Mouse (Mus musculus): Measurements from ENCODE around the gene Klrg2. TPM values are rescaled to one million over a fixed set of nuclear protein-coding genes. Genes with fewer than 3 reads are reported as not detected.

The Klrg2 gene
- polyA plus RNA-seq, 1 experiment from 2014 or later: 0.24 TPM

DNA sequence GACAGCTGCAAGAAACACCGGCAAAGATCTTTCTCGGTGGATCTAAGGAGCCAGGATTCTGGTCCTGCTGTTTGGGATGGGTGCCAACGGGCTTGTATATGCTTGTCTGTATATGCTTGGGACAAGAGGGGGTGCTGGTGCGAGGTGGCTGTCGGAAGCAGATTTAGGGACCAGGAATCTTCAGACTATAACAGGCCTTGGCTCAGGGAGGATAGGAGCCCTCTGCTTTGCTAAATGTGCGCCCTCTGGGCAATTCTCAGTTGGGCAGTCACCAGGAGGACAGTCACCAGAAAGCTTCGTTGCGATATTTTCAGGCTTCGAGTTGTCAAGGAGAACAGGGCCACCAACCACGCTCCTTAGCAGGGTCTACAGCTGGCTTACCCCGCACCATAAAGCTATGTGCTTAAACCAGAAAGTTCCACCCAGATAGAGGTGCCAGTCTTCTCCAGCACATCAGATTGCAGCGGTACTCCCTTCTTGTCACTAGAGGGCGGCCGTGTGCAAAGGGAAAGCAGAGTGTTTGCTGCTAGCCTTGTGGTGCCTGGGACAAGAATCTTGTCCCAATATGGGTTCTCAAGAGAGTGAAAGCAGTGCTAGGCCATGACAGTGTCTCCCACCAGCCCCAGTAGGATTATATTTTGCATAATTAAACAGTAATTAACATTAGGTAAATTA is 13.4 kb upstream of the Klrg2 start:
- peak; percentile 64; the same call in 1 of the 2 replicates for ATAC-seq (ENCODE audit: borderline replicate concordance, extremely low read depth, low FRiP score, low TSS enrichment)
- Histone ChIP-seq H3K9me3 (no peaks in the 10 kb centered on the region), H3K4me1 (no peaks in the 10 kb centered on the region), H3K27ac (no peak overlapping the region), H3K27me3 (0 out of 2 replicates have a peak, but pooled peaks cover 4% of the 10 kb centered on the region), H3K36me3 (no peaks in the 10 kb centered on the region), H3K4me2 (no peak overlapping the region), H3K9ac (no peak overlapping the region), H3K4me3 (no peak overlapping the region)
- WGBS: 37% methylated on average over 14 of the region's 14 CpGs

DNA sequence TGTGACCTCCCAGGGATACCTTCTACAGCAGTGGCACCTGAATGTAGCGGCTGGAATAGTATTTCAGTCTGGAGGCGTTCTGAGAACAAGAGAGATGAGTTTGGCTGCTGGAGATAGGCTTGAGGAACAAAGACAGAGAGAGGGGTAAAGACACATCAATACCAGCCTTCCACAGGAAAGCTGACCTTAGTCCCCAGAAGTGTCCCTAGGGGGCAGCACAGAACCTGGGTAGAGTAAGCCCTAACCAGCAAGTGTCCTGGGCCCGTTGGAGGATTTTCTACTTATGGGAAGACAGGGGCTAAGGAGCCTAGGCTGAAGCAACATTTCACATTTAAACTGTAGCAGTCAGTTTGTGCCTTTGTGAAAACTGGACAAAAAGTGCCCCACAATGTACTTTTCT is 12.5 kb upstream of the Klrg2 start:
- Histone ChIP-seq H3K4me1 (no peaks in the 10 kb centered on the region), H3K9ac (no peak overlapping the region), H3K27me3 (0 out of 2 replicates have a peak, but pooled peaks cover 4% of the 10 kb centered on the region), H3K9me3 (no peaks in the 10 kb centered on the region), H3K4me3 (no peak overlapping the region), H3K4me2 (no peak overlapping the region), H3K36me3 (no peaks in the 10 kb centered on the region), H3K27ac (no peak overlapping the region)
- no peak for ATAC-seq (ENCODE audit: borderline replicate concordance, extremely low read depth, low FRiP score, low TSS enrichment)
- 72% methylated on average over 3 of the region's 3 CpGs for WGBS

DNA sequence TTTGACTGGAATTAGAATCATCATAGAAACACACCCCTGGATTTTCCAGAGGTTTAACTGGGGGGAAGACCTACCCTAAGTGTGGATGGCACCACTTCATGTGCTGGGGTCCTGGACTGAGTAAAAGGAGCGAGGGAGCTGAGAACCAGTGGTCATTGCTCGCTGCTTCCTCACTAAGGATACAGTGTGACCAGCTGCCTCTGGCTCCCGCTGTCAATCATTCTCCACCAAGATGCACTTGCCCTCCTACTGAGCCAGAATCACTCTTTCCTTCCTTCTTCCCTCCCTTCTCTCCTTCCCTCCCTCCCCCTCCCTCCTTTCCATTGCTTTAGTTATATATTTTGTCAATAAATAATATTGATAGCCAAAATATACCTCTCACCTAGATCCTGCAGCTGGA is 6.0 kb upstream of the Klrg2 start:
- Histone ChIP-seq H3K36me3 (no peaks in the 10 kb centered on the region), H3K9me3 (no peaks in the 10 kb centered on the region), H3K27ac (no peak overlapping the region), H3K9ac (no peak overlapping the region), H3K27me3 (peaks cover 53% of the 10 kb centered on the region), H3K4me2 (no peak overlapping the region), H3K4me1 (no peaks in the 10 kb centered on the region), H3K4me3 (no peak overlapping the region)
- no peak for ATAC-seq (ENCODE audit: borderline replicate concordance, extremely low read depth, low FRiP score, low TSS enrichment)
- 73% methylated on average over 3 of the region's 3 CpGs for WGBS

DNA sequence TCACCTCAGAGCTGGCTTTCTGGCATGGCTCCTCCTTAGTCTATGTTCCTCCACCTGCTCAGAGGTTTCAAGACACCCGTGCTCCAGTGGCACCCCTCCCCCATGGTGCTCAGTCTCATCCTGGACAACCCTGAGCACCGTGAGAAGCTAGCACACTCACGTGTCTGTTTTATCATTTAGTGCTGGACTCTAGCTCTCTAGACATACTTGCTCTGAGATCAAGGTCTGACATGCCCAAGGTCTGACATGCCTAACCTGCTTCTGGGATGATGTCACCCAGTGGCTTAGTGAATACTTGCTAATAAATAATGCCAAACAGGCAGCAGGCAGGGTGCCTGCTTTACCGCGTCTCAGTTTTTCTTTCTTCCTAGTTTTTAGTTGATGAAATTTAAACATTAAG is 5.6 kb upstream of the Klrg2 start:
- H3K4me2 ChIP-seq: no peak overlapping the region
- H3K4me1 ChIP-seq: peaks cover under 1% of the 10 kb centered on the region; the same call in 1 of the 2 replicates
- 48% methylated on average over 5 of the region's 5 CpGs for WGBS
- H3K27ac ChIP-seq: no peak overlapping the region
- H3K9ac ChIP-seq: no peak overlapping the region
- H3K9me3 ChIP-seq: no peaks in the 10 kb centered on the region
- no peak for ATAC-seq (ENCODE audit: borderline replicate concordance, extremely low read depth, low FRiP score, low TSS enrichment)
- no peak overlapping the region for H3K4me3 ChIP-seq
- peaks cover 58% of the 10 kb centered on the region for H3K27me3 ChIP-seq
- no peaks in the 10 kb centered on the region for H3K36me3 ChIP-seq

DNA sequence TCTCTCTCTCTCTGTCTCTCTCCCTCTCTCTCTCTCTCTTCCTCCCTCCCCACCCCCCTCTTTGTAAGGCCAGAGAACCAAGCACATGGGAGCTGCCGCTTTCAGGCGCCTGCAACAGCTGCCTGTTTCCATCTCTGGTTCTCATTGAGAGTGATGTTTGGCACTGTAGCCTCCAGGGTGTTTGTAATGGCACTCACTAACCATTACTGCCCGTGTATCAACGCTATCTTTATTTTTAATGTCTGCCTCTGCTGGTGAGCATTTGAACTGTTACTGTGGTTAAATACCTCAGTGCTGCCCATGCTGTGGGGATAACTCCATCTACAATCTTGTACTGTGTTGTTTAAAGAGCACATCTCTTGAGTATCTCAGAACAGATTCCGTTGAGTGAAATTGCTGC is 4.6 kb upstream of the Klrg2 start:
- 54% methylated on average over 5 of the region's 5 CpGs for WGBS

DNA sequence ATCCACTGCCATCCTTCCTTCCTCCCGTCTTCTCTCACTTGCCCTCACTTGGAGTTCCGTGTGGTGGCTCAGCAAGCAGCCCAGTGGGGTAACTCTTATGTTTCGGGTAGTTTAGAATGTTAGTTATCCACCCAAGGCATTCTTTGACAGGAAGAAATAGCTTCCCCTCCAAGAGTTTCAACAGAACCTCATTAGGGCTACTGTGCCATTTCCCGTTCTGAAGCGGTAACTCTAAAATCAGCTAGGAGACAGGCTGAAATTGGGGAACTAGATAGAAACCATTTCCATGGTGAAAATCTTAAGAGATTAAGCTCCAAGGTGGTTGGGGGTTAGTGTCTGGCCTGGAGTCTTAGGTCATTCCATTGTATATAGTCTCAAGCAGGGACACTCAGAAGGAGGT is 4.2 kb upstream of the Klrg2 start:
- Histone ChIP-seq H3K27me3 (peaks cover 71% of the 10 kb centered on the region), H3K4me3 (no peak overlapping the region), H3K27ac (no peak overlapping the region), H3K4me1 (peaks cover 14% of the 10 kb centered on the region), H3K36me3 (no peaks in the 10 kb centered on the region), H3K9ac (no peak overlapping the region), H3K4me2 (no peak overlapping the region), H3K9me3 (no peaks in the 10 kb centered on the region)
- WGBS: 53% methylated on average over 5 of the region's 5 CpGs
- no peak for ATAC-seq (ENCODE audit: borderline replicate concordance, extremely low read depth, low FRiP score, low TSS enrichment)

More for the DNA sequence above, 4.6 kb upstream of the Klrg2 start:
- no peak overlapping the region for H3K9ac ChIP-seq
- no peak overlapping the region for H3K27ac ChIP-seq
- no peaks in the 10 kb centered on the region for H3K9me3 ChIP-seq
- no peak for ATAC-seq (ENCODE audit: borderline replicate concordance, extremely low read depth, low FRiP score, low TSS enrichment)
- H3K4me2 ChIP-seq: no peak overlapping the region
- no peak overlapping the region for H3K4me3 ChIP-seq
- peaks cover 67% of the 10 kb centered on the region for H3K27me3 ChIP-seq
- no peaks in the 10 kb centered on the region for H3K36me3 ChIP-seq
- peaks cover 10% of the 10 kb centered on the region for H3K4me1 ChIP-seq

DNA sequence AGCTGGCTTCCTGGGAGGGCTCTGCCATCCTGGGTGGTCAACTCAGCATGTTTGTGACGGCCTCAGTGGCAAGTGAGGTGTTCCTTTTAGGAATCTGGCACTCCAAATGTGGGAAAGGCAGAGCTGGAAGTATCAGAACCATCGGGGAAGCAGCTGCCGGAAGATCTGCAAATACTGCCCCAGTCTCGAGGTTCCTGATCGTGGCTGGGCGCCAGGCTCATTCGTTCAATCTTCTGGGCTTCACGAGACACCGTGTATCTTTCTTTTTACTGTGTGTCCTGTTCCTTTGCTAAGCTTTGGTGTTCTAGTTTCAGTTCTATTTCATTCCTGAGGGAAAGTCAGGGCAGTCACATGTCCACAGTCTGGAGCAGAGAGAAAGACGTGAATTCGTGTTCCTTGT is 3.4 kb upstream of the Klrg2 start:
- H3K4me1 ChIP-seq: peaks cover 23% of the 10 kb centered on the region
- WGBS: 41% methylated on average over 11 of the region's 11 CpGs
- no peak overlapping the region for H3K9ac ChIP-seq
- H3K36me3 ChIP-seq: no peaks in the 10 kb centered on the region
- no peak overlapping the region for H3K27ac ChIP-seq
- H3K4me2 ChIP-seq: no peak overlapping the region
- no peak for ATAC-seq (ENCODE audit: borderline replicate concordance, extremely low read depth, low FRiP score, low TSS enrichment)
- no peaks in the 10 kb centered on the region for H3K9me3 ChIP-seq
- peaks cover 80% of the 10 kb centered on the region for H3K27me3 ChIP-seq
- H3K4me3 ChIP-seq: no peak overlapping the region

DNA sequence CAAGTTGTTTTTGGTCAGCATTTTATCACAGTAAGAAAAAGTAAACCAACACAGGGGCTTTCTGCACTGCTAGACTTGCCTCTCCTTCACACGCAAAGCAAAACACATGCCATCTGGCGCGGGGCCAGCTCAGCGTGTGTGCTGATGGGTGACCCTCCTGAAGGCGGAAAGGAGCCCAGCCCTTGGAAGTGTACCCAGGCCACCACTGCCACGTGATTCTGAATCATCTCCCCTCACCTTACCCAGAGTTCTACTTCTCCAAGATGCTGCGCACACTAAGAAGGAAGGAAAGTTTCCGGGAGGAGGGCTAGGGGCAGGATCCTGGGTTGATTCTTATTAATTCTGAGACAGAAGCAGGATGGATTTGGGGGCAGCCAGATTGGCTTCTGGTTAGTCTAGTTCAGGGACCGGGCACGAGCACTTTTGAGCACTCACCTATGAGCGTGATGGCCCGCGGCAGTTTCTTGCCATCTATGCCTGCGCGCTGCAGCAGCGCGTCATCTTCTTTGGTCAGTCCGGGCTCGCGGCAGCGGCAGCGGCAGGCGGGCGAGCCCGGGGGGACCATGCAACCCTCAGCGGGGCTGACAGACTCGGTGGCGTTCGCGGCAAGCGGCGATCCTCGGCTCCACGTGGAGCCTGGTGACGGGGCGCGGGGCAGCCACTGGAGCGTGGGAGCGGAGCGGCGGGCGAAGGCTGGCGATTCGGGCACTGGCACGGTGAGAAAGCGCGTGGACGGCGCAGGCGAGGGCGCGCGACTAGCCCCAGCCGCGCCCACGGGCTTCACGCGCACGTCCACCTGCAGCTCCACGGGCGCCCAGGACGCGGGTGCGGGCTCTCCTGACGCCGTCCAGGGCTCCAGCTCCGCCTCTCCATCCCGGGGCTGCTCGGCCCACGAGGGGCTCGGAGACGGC is 846 bp downstream of the Klrg2 start:
- H3K9me3 ChIP-seq: no peaks in the 10 kb centered on the region
- H3K36me3 ChIP-seq: no peaks in the 10 kb centered on the region
- H3K4me2 ChIP-seq: peak overlapping the region; percentile 100
- peak overlapping the region; percentile 47 for H3K9ac ChIP-seq
- WGBS: 2% methylated on average over 71 of the region's 72 CpGs
- peak overlapping the region; percentile 53 for H3K4me3 ChIP-seq
- H3K27ac ChIP-seq: no peak overlapping the region
- peaks cover 78% of the 10 kb centered on the region for H3K27me3 ChIP-seq
- ATAC-seq (ENCODE audit: borderline replicate concordance, extremely low read depth, low FRiP score, low TSS enrichment): peak; percentile 57; the same call in 1 of the 2 replicates
- H3K4me1 ChIP-seq: peaks cover 23% of the 10 kb centered on the region

DNA sequence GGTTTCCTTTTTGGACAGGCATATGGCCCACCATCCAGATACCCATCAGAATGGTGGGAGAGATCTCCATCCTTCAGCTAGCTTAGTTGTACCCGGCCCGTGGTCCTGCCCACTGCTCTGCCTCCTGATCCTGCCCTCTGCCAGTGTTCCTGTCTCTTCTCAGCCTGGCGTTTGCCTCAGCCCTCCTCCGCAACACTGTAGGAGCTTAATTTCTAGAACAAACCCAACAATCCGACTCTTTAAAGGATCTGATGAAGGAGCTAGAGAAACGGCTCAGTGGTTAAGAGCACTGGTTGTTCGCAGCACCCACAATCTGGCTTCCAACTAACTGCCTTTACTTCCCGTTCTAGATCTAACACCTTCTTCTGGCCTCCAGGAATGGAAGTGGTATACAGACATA is 2.6 kb downstream of the Klrg2 start:
- H3K4me2 ChIP-seq: no peak overlapping the region
- no peak overlapping the region for H3K27ac ChIP-seq
- 81% methylated on average over 8 of the region's 8 CpGs for WGBS
- H3K27me3 ChIP-seq: peaks cover 62% of the 10 kb centered on the region
- no peak for ATAC-seq (ENCODE audit: borderline replicate concordance, extremely low read depth, low FRiP score, low TSS enrichment)
- peaks cover 23% of the 10 kb centered on the region for H3K4me1 ChIP-seq
- H3K9me3 ChIP-seq: no peaks in the 10 kb centered on the region
- no peaks in the 10 kb centered on the region for H3K36me3 ChIP-seq
- no peak overlapping the region for H3K4me3 ChIP-seq
- no peak overlapping the region for H3K9ac ChIP-seq

DNA sequence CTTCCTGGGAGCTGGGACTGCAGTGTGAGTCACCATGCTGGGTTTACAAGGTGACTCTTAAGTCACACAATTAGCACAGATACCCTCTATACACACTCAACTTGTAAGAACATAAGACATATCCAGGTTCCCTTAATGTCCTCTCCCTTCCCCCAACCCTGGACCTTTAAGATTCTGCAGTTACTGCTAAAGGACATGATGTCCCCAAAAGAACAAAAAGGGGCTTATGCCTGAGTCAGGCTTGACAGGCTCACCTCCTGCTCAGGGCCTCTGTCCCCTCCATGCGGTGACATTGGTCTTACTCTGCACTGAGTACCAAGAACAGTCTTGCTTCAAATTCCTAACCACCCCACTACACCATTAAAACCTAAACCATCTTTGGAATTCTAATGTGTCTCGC is 4.2 kb downstream of the Klrg2 start:
- Histone ChIP-seq H3K4me3 (no peak overlapping the region), H3K27ac (no peak overlapping the region), H3K36me3 (no peaks in the 10 kb centered on the region), H3K4me1 (peaks cover 23% of the 10 kb centered on the region), H3K4me2 (no peak overlapping the region), H3K27me3 (peaks cover 48% of the 10 kb centered on the region), H3K9me3 (no peaks in the 10 kb centered on the region), H3K9ac (no peak overlapping the region)
- no peak for ATAC-seq (ENCODE audit: borderline replicate concordance, extremely low read depth, low FRiP score, low TSS enrichment)
- WGBS: 84% methylated on average over 2 of the region's 2 CpGs

DNA sequence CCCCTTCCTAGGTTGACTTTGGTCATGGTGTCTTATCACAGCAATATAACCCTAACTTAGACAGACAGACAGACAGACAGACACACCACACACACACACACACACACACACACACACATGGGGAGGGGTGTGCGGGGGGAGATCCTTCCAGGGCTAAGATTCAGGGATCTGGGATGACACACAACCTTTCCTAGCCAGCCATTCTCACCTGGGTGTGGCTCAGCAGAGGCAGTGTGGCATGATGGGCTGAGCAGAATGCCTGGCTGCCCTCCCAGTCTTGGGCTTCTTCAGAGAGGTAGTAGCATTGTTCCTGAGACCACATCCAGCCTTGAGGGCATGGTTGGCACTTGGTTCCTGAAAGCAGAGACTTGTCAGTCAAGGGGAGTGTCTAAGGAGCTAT is 7.5 kb downstream of the Klrg2 start:
- ATAC-seq (ENCODE audit: borderline replicate concordance, extremely low read depth, low FRiP score, low TSS enrichment): no peak
- no peak overlapping the region for H3K4me3 ChIP-seq
- H3K9ac ChIP-seq: no peak overlapping the region
- no peaks in the 10 kb centered on the region for H3K36me3 ChIP-seq
- no peaks in the 10 kb centered on the region for H3K9me3 ChIP-seq
- H3K27ac ChIP-seq: no peak overlapping the region
- no peak overlapping the region for H3K4me2 ChIP-seq
- 82% methylated on average over 1 of the region's 1 CpGs for WGBS
- H3K4me1 ChIP-seq: no peaks in the 10 kb centered on the region
- H3K27me3 ChIP-seq: peaks cover 15% of the 10 kb centered on the region

DNA sequence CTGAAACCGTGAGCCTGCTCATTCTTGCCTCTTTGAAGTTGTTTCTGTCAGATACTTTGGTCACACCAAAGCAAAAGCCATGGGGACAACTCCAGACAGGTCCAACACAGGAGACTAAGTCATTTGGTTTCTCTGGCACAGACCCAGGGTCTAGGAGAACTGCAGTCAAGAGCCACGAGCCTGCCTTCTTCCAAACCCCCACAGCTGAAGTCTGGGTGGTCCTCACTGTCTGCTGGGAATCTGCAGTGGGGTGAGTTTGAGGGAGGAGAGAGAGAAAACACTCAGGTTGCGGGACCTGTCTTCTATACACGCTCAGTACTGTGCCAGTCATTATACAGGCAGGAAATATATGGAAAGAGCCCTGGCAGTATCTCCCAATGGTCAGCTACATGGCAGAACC is 9.6 kb downstream of the Klrg2 start:
- no peak for ATAC-seq (ENCODE audit: borderline replicate concordance, extremely low read depth, low FRiP score, low TSS enrichment)
- Histone ChIP-seq H3K4me1 (no peaks in the 10 kb centered on the region), H3K4me3 (no peak overlapping the region), H3K36me3 (no peaks in the 10 kb centered on the region), H3K9me3 (no peaks in the 10 kb centered on the region), H3K27ac (no peak overlapping the region), H3K9ac (no peak overlapping the region), H3K4me2 (no peak overlapping the region), H3K27me3 (no peaks in the 10 kb centered on the region)
- 69% methylated on average over 4 of the region's 4 CpGs for WGBS

Data from lung, embryonic 15.5 days (tissue).